ENCODE assay signal across 13 mouse cellular contexts in the genomic region with DNA sequence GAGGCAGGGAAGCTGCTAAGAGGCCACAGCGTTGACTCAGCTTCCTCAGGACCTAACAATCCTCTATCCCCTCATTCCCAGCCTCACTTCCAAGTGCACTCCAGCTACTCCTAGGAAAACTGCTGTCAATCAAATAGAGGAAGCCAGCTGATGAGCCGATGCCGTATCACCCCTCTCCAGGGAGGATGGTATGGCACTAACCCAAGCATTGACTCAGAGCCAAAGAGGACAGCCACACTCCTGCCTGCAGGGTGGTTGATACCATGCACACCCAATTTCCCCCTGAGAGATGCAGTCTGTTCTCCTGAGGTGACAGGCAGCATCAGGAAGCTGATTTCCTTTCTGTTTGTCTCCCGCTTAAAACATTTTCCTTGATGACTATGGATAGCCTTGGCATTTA.
DNase-seq lines count a peak whose midpoint lies in the region; ATAC-seq lines count a peak whose summit lies in the region.
"Had no signal": no experiment of that assay in that cellular context is flagged by ENCODE, and none has a peak within 500 bp of the region (broad histone marks: within the 10 kb centered on the region; RNA-seq: fewer than 3 reads in every experiment).

No protein-coding gene starts in this region.

- H3K4me1 ChIP-seq in liver, embryonic 13.5 days (replicated peaks) = peaks cover 38% of the 10 kb centered on the region
- H3K4me1 ChIP-seq: kidney, embryonic 15.5 days had no signal

- intact Hi-C loops in left cerebral cortex, postnatal 25 days (cut with DNase I) = no loop called here

- no peak overlapping the region for H3K4me2 ChIP-seq in liver, embryonic 13.5 days
- H3K4me2 ChIP-seq: hindbrain, embryonic 14.5 days; kidney, embryonic 15.5 days; limb, embryonic 13.5 days had no signal

- no peak overlapping the region for H3K4me3 ChIP-seq in liver, embryonic 13.5 days (replicated peaks)
- H3K4me3 ChIP-seq: kidney, embryonic 15.5 days; limb, embryonic 13.5 days had no signal

- H3K27ac ChIP-seq in liver, embryonic 13.5 days = peak overlapping the region; percentile 55
- H3K27ac ChIP-seq: hindbrain, embryonic 14.5 days; kidney, embryonic 15.5 days; limb, embryonic 13.5 days had no signal

- H3K27me3 ChIP-seq in liver, embryonic 13.5 days = no peaks in the 10 kb centered on the region
- H3K27me3 ChIP-seq: kidney, embryonic 15.5 days; limb, embryonic 13.5 days had no signal

- no peaks in the 10 kb centered on the region for H3K9me3 ChIP-seq in liver, embryonic 13.5 days (replicated peaks)
- H3K9me3 ChIP-seq: kidney, embryonic 15.5 days; limb, embryonic 13.5 days had no signal

- WGBS in liver, embryonic 13.5 days (ENCODE audit: insufficient replicate concordance) = 79% methylated on average over 4 of the region's 4 CpGs

- H3K9ac ChIP-seq in liver, embryonic 13.5 days = no peak overlapping the region
- H3K9ac ChIP-seq: hindbrain, embryonic 14.5 days; kidney, embryonic 15.5 days; limb, embryonic 13.5 days had no signal

- no peak for ATAC-seq in liver, embryonic 13.5 days (ENCODE audit: low read depth)

- H3K36me3 ChIP-seq in liver, embryonic 13.5 days = no peaks in the 10 kb centered on the region
- H3K36me3 ChIP-seq: limb, embryonic 13.5 days had no signal

- DNase-seq in cerebellum, postnatal 10 days = peak; percentile 75 to 76
- no peak for DNase-seq in cerebellum, adult 8-10 months
- no peak for DNase-seq in liver, embryonic 13.5 days
- no peak for DNase-seq in liver
- peak; percentile 67 for DNase-seq in NIH3T3 (ENCODE audit: low read depth)
- DNase-seq in spleen, postnatal 14 days (ENCODE audit: low spot score in 2 of 2) = peak; percentile 48 to 68
- DNase-seq in left cerebral cortex, postnatal 25 days (ENCODE audit: low spot score in 2 of 2) = no peak
- DNase-seq: layer of hippocampus, adult 9-11 months; lung, postnatal 14 days; right cerebral cortex, postnatal 4 days had no signal

Comparison
In these comparisons a context has a peak if more than half of its experiments do, and no peak if none do; other contexts are left out.
1. DNase-seq: peak in cerebellum, postnatal 10 days (2 of 2), NIH3T3 (single experiment) and spleen, postnatal 14 days (2 of 2); none in cerebellum, adult 8-10 months (single experiment), liver, embryonic 13.5 days (single experiment), liver (single experiment) and left cerebral cortex, postnatal 25 days (0 of 2).